19 mouse cellular contexts compared by ENCODE assay signal in genomic region chr4:107442288-107442687, GRCm38 (mm10). TPM values are rescaled to one million over a fixed set of nuclear protein-coding genes. Genes with fewer than 3 reads are reported as not detected.
DNase-seq lines count a peak whose midpoint lies in the region; ATAC-seq lines count a peak whose summit lies in the region.
"Had no signal": no experiment of that assay in that cellular context is flagged by ENCODE, and none has a peak within 500 bp of the region (broad histone marks: within the 10 kb centered on the region; RNA-seq: fewer than 3 reads in every experiment).

No protein-coding gene starts in this region.

- peaks cover 76% of the 10 kb centered on the region for H3K27me3 ChIP-seq in limb, embryonic 12.5 days
- peaks cover 90% of the 10 kb centered on the region for H3K27me3 ChIP-seq in limb, embryonic 10.5 days (ENCODE audit: low read depth, poor library complexity, severe bottlenecking)

- no peak overlapping the region for H3K27ac ChIP-seq in limb, embryonic 12.5 days
- H3K27ac ChIP-seq in limb, embryonic 10.5 days, result no peak overlapping the region
- H3K27ac ChIP-seq: heart, adult 2 months; heart, embryonic 15.5 days; hindbrain, embryonic 10.5 days; left cerebral cortex, adult 2 months had no signal

- H3K4me2 ChIP-seq in limb, embryonic 12.5 days, result peak overlapping the region; percentile 52
- H3K4me2 ChIP-seq: heart, embryonic 15.5 days had no signal

- no peak for ATAC-seq in limb, embryonic 12.5 days (ENCODE audit: insufficient number of reproducible peaks, insufficient read depth, low FRiP score, low TSS enrichment, low read depth)
- no peak for ATAC-seq in cerebellum, adult (ENCODE audit: insufficient number of reproducible peaks, low FRiP score, low TSS enrichment)
- ATAC-seq: midbrain, embryonic 16.5 days had no signal

- H3K9me3 ChIP-seq in limb, embryonic 12.5 days, result no peaks in the 10 kb centered on the region
- H3K9me3 ChIP-seq in limb, embryonic 10.5 days (replicated peaks), result no peaks in the 10 kb centered on the region
- H3K9me3 ChIP-seq: heart, embryonic 15.5 days; hindbrain, embryonic 10.5 days had no signal

- peaks cover 74% of the 10 kb centered on the region for H3K4me1 ChIP-seq in limb, embryonic 12.5 days (replicated peaks)
- peaks cover 82% of the 10 kb centered on the region for H3K4me1 ChIP-seq in limb, embryonic 10.5 days

- no peak overlapping the region for H3K9ac ChIP-seq in limb, embryonic 12.5 days (replicated peaks)
- H3K9ac ChIP-seq: heart, embryonic 15.5 days had no signal

- 35% methylated on average over 11 of the region's 11 CpGs for WGBS in limb, embryonic 12.5 days
- 62% methylated on average over 11 of the region's 11 CpGs for WGBS in limb, embryonic 10.5 days

- no peak overlapping the region for H3K4me3 ChIP-seq in limb, embryonic 12.5 days (replicated peaks)
- H3K4me3 ChIP-seq in limb, embryonic 10.5 days, result no peak overlapping the region
- H3K4me3 ChIP-seq: erythroblast, embryonic 14.5 days; heart, adult 2 months; heart, embryonic 15.5 days; hindbrain, embryonic 10.5 days; left cerebral cortex, adult 2 months had no signal

- no peak for DNase-seq in limb, embryonic 10.5 days (ENCODE audit: low spot score)
- DNase-seq in kidney, adult 9 months, result peak; percentile 91
- DNase-seq in kidney, postnatal 36 days, result peak; percentile 65 to 74
- DNase-seq in adrenal gland, postnatal 10 days, result no peak
- no peak for DNase-seq in testis, postnatal 10 days (ENCODE audit: low spot score)
- DNase-seq: adrenal gland, postnatal 14 days; cerebellum, adult 9-11 months; gastrocnemius, postnatal 10 days; heart, adult 2 months; lung, adult 18-20 months; thymus, postnatal 4 days had no signal

- no peaks in the 10 kb centered on the region for H3K36me3 ChIP-seq in limb, embryonic 12.5 days
- 0 out of 2 replicates have a peak, but pooled peaks cover 2% of the 10 kb centered on the region for H3K36me3 ChIP-seq in limb, embryonic 10.5 days
- H3K36me3 ChIP-seq: heart, embryonic 15.5 days; hindbrain, embryonic 10.5 days had no signal

RNA-seq across cellular contexts. Expression of gene Glis1, which starts 7.9 kb away (rescaled TPM):
- 12.0 and 13.4 TPM in 2 replicates for polyA plus RNA-seq in limb, embryonic 12.5 days (2016; fragmentation: Nextera tagmentation; extraction: Ambion mirVana)
- 5.1 and 9.9 TPM in 2 replicates for polyA plus RNA-seq in limb, embryonic 10.5 days (2016; fragmentation: Nextera tagmentation; extraction: Ambion mirVana)
- total RNA-seq in adrenal gland, postnatal 10 days (2021), result under 1 TPM; 0.27 to 0.73 TPM
- total RNA-seq: liver, adult 2 months had no signal

Comparison
In these comparisons a context has a peak if more than half of its experiments do, and no peak if none do; other contexts are left out.
1. DNase-seq: peak in kidney, adult 9 months (single experiment) and kidney, postnatal 36 days (2 of 2); none in limb, embryonic 10.5 days (single experiment), adrenal gland, postnatal 10 days (single experiment) and testis, postnatal 10 days (single experiment).